Mouse (Mus musculus): Measurements from ENCODE around the gene Krba1.

- TF ChIP-seq RCOR1 (IDR thresholded peaks at IDR 0.05; ENCODE audit: low read depth, low read length) = no peak
- TF ChIP-seq ZC3H11A (IDR thresholded peaks at IDR 0.05; ENCODE audit: low read depth, low read length) = no peak
Observed at GRCm38 (mm10) chr6:48430748-48431147, 35.4 kb downstream of the Krba1 start.

All from MEL (cell line).